Mouse (Mus musculus): ENCODE measurements around the gene Exd1. TPM values are rescaled to one million over a fixed set of nuclear protein-coding genes. Genes with fewer than 3 reads are reported as not detected.
A peak's percentile ranks its signal among the peaks of the same experiment; 100 is the strongest.
"Not testable (repeated sequence)": the region's sequence is repeated elsewhere in the genome, so short reads cannot be mapped to it uniquely, and the experiment has no call there.

Gene Exd1
- total RNA-seq, 4 experiments from 2014 or later: 0.74 to 0.89 (median 0.75) TPM

DNA sequence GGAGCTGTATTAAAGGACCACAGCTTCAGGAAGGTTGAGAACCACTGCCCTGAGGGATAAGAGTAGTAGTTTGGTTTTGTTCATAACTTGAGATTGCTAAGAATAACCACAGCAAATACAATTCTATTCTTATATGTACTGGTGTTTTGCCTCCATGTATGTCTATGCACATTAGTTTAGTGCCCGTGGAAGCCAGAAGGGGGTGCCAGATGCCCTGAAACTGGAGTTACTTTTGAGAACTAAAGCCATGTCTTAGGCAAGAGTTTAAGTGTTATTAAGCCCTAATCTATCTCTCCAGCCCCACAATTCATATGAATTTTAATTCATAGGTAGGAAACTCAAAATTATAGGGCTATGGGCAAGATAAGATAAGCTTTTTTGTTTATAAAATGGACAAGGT is 5.3 kb downstream of the Exd1 start:
- peak in 1 of 2 experiments; percentile 48 for DNase-seq (ENCODE audit: low spot score in 2 of 2)

DNA sequence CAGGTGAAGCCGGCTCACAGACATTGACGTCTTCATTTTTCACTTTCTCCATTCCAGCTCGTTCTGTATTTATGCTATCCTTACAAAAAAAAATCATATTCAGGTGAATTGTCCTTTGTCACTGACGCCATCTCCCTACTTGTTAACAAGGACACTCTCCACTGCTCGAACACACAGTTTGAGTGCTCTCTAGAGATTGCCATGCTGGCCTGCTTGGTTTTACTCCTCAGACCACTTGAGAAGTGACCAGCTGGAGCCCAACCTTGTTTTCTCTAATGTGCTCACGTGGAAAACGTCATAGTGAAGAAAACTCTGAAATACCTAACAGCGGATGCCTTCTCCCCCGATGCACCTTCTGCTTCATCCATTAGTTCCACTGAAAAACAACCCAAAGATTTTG is 8.6 kb downstream of the Exd1 start:
- DNase-seq (ENCODE audit: low spot score in 2 of 2): no peak

DNA sequence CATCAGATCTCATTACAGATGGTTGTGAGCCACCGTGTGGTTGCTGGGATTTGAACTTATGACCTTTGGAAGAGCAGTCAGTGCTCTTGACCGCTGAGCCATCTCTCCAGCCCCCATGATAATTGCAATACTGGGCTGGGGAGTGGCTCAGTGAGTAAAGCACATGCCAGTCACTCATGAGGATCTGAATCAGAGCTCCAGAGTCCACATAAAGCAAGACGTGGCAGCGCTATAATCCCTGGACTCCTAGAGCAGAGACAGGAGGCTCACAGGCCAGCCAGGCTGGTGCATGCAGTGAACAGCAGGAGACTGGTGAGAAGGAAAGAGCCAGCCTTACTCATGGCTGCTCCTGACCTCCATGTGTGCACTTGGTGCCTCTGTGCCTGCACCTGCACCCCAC is 22.0 kb downstream of the Exd1 start:
- no peak for DNase-seq (ENCODE audit: low spot score in 2 of 2)

DNA sequence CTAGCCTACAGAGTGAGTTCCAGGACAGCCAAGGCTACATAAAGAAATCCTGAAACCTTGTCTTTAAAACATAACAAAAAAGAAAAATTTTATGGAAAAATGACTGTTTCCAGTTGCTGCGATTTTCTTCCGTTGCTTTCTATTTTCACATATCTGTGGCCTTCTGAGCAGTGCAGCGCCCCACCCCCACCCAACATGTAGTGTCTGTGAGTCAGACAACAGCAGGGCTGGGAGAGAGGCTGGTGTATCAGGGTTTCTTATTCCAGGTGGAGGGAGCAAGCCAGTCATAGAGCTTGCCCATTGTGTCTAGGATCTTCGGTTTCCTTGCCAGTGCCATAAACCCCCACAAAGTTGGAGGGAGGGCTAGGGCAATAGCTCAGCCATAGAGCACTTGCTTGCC is 23.6 kb downstream of the Exd1 start:
- DNase-seq (ENCODE audit: low spot score in 2 of 2): no peak

DNA sequence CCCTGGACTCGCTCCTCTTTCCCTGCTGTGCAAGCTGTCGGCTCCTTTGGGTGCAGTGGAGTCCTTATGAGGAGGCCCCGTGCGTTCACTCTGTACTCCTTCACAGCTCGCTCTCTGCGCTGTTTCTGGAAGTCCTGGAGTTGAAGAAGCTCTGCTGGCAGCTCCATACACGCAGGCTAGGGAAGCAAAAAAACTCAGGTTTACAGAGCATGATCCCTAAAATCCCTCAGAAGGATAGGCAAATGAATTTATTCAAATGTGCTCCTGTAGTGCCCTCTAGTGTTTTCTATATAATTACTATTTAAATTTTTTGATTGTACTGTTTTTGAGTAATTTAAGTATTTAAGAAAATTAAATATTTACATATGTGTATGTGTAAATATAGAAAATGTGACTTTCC is 26.9 kb downstream of the Exd1 start:
- DNase-seq (ENCODE audit: low spot score in 2 of 2): no peak

DNA sequence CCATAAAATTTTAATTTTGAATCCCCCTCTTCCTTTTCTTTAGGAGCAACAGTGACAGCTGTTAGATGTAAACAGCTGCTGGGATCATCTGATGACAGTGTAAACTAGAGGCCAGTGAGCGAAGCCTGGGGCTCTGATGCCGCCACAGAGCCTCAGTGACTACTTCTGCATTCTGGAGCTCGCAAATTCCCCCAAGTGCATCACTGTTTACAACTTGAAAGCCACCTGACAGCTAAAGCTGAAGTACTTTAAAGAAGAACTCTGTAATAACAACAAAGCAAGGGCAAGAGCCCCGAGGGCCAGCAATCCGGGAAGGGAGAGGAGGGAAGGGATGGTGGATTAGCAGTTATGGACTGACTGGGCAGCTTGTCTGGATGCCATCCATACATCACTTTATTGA is 30.6 kb downstream of the Exd1 start:
- no peak for DNase-seq (ENCODE audit: low spot score in 2 of 2)

DNA sequence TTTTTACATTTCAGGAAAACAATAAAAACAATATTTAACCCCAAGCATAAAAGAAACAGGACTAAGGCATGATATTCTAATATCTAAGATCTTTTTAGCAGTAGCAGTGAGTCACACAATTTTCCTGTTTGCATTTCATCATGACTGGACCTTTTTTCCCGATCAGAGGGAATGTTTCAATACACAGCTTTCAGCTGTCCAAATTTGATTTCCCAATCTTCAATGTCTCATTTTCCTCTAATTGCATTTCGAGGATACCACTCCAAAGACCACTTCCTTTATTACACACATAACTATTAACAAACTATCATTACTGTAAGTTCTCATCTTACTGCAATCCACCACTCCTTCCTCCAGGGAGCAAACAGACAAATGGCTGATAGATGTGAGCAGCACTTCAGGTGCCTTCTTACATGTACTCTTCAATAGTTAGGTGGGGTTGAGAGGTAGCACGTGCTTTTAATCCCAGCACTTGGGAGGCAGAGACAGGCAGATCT is 33.4 kb downstream of the Exd1 start:
- DNase-seq (ENCODE audit: low spot score in 2 of 2): no peak

DNA sequence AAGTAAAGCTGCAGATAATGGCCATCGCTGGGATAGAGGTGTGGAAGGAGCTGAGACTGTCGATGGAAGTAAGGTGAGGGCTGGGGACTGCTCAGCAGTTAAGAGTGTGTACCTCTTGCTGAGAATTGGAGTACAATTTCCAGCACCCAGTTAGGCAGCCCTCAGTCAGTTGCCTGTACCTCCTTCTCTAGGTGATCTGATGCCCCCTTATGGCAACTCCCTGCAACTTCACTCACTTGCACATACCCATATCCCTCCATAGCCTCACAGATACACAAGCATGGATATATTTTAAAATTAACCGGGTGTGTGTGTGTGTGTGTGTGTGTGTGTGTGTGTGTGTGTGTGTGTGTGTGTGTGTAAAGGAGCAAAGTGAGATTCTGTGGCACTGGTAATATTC is 35.1 kb downstream of the Exd1 start:
- no peak for DNase-seq (ENCODE audit: low spot score in 2 of 2)

DNA sequence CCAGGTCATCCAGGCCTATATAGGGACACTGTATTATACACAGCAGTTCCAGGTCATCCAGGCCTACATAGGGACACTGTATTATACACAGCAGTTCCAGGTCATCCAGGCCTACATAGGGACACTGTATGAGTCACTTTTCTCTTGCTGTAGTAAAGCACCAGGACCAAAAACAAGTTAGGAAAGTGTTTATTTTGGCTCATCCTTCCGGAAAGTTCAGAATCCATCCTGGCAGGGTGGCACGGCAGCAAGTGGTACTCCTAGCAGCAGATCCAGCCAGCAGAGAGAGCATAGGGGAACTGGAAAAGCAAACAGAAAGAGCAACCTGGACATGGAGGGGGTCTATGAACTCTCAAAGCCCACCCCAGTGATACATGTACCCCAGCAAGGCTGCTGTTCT is 36.6 kb downstream of the Exd1 start:
- DNase-seq (ENCODE audit: low spot score in 2 of 2): no peak

DNA sequence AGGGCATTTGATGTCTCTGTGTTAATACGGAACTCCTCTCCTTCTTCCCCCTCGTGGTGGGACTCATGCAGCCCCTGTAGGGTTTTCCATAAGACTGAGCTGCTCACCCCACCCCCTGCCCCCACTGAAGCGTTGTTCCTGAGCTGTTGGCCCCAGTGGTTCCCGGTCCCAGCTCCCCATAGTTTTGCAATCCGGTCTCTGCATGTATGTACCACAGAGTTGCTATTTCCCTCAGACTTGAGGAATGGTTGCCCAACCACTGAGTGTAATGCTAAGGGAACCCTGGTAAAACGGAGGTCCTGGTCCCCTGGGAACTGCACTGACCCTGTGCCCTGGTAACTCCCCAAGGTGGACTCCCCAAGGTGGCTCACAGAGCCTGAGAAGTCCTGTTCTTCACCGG is 38.9 kb downstream of the Exd1 start:
- not testable (repeated sequence) for DNase-seq (ENCODE audit: low spot score in 2 of 2)

DNA sequence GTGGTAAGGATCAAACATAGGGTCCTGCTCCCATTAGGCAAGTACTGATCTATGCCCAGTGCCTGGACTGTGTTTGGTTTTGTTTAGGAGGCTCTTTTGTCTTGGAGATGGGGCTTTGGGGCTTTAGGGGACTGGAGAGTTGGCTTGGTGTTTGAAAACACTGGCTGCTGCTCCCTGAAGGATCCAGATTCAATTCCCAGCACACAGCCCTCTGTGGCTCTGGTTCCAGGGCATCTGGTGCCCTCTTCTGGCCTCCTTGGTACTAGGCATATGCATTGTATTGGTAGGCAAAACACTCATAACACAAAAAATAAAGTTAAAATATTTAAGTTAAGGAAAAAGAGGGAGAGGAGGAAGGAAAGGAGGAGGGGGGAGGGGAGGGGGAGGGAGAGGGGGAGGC is 40.3 kb downstream of the Exd1 start:
- no peak for DNase-seq (ENCODE audit: low spot score in 2 of 2)

DNA sequence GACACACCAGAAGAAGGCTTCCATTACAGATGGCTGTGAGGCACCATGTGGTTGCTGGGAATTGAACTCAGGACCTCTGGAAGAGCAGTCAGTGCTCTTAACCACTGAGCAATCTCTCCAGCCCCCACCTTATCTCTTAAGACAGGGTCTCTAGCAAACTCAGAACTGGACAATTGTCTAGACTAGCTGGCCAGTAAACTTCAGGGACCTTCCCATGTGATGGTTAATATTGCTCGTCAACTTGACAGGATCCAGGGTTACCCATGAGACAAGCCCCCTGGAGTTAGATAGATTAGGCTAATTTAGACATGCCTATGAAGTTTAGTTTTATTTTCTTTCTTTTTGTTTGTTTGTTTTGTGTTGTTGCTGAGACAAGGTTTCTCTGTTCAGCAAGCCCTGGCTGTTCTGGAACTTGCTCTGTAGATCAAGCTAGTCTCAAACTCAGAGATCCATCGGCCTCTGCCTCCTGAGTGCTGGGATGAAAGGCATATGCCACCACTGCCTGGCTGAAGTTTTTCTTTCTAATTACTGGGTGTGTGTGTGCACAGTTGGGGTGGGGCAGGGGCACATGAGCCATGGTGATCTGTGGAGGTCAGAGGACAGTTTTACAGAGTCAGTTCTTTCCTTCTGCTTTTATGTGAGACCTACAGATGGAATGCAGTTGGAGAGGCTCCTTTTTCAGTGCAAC is 46.3 kb downstream of the Exd1 start:
- DNase-seq (ENCODE audit: low spot score in 2 of 2): no peak

DNA sequence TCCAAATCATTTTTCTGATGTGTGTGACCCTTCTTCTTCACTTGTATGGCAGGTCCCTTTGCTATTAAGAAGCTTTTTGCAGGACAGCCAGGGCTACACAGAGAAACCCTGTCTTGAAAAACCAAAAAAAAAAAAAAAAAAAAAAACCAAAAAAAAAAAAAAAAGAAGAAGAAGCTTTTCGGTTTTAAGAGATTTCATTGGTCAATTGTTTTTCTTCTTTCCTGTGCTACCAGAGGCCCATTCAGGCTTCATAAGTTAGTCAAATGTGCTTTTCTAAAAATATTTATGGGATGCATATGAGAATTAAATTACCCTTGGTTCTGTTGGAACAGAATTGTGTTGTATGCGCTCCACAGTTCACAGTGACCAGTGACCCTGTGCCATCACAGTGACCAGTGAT is 48.6 kb downstream of the Exd1 start:
- no peak for DNase-seq (ENCODE audit: low spot score in 2 of 2)

DNA sequence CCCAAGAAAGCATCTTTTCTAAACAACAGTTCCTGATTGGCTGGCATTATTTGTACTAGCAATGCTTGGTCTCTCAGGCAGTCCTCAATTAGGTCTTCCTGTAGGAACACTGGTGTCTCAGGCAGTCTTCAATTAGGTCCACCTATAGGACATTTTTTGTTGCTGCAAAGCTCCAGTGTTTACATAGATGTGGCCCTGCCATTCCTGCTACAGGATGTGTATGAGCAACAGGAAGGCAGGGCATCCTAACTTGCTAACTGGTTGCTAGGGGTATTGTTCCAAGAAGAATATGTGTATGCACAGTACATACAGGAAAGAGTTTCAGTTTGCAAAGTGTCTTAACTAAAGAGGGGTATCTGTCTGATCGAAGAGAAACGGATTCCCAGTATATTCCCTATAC is 51.3 kb downstream of the Exd1 start:
- no peak for DNase-seq (ENCODE audit: low spot score in 2 of 2)

DNA sequence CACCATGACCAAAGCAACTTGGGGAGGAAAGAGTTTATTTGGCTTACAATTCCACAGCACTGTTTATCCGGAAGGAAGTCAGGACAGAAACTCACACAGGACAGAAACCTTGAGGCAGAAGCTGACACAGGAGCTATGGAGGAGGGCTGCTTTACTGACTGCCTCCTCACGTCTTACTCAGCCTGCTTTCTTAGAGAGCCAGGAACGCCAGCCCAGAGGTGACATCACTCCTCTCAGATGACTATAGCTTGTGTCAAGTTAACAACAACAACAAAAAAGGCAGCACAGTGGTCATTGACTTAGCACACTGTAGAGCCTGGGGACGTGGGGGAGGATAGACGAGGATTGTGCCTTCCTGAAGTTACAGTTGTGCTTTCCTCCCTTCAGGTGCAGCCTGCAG is 55.5 kb downstream of the Exd1 start:
- no peak for DNase-seq (ENCODE audit: low spot score in 2 of 2)

DNA sequence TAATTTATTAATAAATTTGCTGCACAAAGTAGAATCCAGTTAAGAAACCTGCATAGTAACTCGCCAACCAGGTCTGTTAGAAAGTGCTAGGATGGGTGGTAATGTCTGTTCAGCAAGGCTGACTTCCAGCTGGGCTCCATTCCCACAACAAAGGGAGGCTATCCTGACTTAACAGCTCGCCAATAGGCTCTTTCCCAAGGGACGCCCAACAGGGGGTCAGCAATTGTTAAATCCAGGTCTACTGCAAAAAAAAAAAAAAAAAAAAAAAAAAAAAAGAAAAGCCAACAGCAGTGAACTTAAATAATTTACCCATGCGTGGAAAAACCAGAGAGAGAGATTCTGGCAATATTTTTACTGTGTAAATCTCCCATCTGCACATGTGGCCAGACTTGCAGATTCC is 60.9 kb downstream of the Exd1 start:
- DNase-seq (ENCODE audit: low spot score in 2 of 2): no peak

DNA sequence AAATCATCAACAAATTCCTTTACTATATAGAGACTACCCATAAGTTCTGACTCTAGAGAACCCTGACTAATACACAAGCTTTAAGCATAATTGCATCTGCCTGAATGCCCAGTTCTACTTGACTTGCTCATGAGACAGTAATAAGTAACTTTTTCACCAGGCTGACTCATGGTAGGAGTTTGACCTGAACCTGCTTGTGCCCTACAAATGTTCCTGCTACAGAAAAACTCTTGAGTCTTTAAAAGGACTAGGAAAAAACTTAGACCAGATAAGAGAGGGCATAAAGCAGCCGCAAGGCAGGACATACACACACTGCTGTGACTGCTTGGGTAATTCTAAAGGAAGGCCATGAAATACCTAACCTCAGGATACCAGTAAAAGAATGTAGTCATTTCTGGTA is 65.1 kb downstream of the Exd1 start:
- no peak for DNase-seq (ENCODE audit: low spot score in 2 of 2)

DNA sequence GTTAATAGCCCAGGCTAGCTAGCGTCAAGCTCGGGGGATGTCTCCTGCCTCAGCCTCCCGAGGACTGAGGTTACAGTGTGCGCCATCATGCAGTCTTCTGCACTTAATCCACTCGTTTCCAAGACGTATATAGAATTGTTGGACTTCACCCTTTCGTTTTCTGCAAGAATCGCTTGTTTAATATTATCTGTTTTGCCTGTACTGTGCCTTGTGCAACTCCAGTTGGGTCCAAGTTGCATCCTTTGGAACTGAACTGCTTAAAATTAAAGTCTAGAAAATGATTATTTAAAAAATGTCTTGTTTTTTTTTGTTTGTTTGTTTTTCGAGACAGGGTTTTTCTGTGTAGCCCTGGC is 69.1 kb downstream of the Exd1 start:
- no peak for DNase-seq (ENCODE audit: low spot score in 2 of 2)

DNA sequence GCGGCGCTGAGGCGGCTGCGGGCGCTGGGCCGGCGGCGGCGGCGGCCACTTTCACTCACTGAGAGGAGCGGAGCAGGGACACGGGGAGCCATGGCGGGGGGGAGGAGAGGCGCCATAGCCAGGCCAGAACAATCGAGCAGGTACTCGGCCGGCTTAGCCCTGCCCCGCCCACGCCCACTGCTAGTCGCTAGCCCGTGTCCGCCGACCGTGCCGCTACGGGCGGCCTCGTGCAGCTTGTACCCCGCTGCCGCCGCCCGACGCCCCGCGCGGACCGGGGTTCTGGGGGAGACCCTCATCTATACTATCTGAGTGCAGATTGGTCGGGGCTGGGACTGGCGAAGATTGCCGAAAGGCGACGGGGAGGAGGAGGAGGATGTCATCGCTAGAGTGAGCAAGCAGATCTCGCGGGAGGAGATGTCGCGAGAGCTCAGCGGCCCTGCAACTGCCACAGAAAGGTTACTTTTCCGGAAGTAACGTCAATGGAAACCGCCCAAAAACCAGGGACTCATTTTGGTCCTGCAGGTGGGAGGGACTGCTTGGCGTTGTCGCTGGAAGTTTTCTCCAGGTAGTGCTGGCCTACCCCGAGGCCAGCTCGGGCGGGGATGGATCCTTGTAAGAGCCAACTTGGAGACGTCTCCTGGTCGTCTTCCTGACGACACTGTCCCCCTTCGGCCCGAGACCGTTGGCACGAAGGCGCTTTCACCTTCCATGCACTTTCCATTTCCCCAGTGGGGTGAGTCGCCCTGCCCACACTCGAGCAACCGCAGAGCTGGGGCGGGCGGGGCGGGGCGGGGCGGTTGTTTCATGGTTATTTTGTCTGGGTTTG is 69.6 kb downstream of the Exd1 start, which contains the start of gene Ino80:
Ino80 (minus strand) TSS at position 117 of the 826 bp plus-strand sequence.
- DNase-seq (ENCODE audit: low spot score in 2 of 2): peak; percentile 98

DNA sequence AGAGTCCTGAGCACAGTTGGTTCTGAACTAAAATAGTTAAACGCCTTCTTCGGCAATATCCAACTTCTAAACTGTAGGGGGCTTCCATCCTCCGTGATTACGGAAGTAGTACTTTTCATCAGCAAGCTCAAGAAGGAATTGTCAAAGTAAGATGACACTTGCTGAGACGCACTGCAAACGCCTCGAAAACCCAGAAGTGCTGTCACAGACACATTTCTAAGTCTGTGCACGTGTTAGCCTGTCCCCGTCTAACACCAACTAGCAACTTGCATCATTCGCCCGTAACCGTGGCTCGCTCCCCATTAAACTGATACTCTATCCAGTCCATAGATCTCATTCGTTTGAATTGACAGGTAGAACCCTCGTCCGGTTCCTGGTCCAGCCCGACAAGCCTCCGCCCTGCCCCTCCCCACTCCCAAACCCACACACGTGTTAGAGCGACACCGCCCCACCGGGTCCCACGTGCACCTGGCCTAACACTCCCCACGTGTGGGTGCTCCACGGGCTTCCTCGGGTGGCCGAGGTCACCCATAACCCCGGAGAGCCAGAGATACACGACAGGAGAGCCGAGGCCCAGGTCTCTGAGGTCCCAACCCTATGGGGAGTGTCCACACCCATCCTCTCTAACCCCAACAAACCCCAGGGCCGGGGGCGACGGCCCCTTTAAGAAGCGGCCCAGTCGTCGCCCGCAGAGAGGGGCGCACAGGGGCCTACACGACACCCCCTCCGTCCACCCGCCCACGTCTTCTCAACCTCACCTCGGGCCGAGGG is 70.6 kb downstream of the Exd1 start:
- peak; percentile 42 to 50 for DNase-seq (ENCODE audit: low spot score in 2 of 2)

DNA sequence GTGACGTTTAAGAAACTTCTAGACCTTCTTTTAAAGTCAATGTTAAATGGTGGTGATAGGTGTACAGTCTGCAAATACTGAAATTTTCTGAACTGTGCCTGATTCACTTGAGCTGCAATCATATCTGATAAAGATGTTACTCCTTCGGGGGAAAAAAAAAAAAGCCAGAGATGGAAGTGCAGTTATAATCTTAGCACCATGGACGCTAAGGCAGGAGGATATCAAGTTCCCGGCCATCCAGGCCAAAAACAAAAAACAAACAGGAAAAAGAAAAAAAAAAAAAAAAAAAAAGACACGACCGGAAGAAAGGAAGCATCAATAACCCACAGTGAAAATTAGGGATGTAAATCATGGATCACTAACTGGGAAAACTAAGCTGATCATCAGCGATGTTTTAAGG is 71.3 kb downstream of the Exd1 start:
- DNase-seq (ENCODE audit: low spot score in 2 of 2): no peak
